Mouse (Mus musculus) gastrocnemius, adult 2 months (tissue): ENCODE results near the gene Armcx3. TPM values are rescaled to one million over a fixed set of nuclear protein-coding genes. Genes with fewer than 3 reads are reported as not detected.
"Not testable (repeated sequence)": the region's sequence is repeated elsewhere in the genome, so short reads cannot be mapped to it uniquely, and the experiment has no call there.

Source experiments
- DNase-seq: peaks from one replicate; pipeline ENCODE4 v3.0.0; 2022
- H3K27ac ChIP-seq: fragments of 200-600 bp; 2 replicates; pipeline ENCODE4 v1.8.1; 2022; ENCODE audit warnings: mild to moderate bottlenecking
- H3K4me3 ChIP-seq: fragments of 200-600 bp; 2 replicates; pipeline ENCODE4 v1.8.1; 2022; ENCODE audit warnings: mild to moderate bottlenecking, moderate library complexity
- CTCF ChIP-seq: fragments of 200-600 bp; IDR thresholded peaks from 2 replicates; pipeline ENCODE4 v1.8.1; 2022; ENCODE audit warnings: antibody characterized with exemption, mild to moderate bottlenecking, moderate library complexity
- intact Hi-C: fragments of 180-260 bp; cut with DNase I; formaldehyde crosslinking; loops from one replicate; pipeline ENCODE4 v1.15.1; 2025
- microRNA-seq: library from miRNA; unstranded; fragments of <30 nt; microRNA quantifications from one replicate; pipeline ENCODE4 v1.2.0, GENCODE M21; 2021
- total RNA-seq, 2 experiments: library from RNA; stranded (reverse); gene quantifications; 2 replicates each; pipeline ENCODE4 v1.2.3; 2021

Armcx3 gene
- total RNA-seq, 2 experiments from 2014 or later = 18.2 to 27.6 TPM

DNA sequence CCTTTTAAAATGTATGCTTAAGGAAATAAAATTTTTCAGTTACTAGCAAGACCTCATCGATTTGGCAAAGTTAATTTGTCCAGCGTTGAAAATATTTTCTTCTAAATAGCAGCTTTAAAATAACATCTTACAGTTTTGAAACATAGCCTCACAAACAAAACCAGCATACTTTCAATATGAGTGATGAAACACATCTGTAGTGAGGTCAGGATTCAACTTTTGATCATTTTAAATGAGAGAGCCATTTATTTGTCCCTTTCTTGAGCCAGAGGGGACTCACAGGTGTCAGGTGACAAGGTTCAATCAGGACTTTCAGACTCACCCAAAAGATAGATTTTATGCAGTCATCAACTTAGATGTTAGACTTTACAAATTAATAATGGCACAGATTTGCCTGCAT is 4.5 kb upstream of the Armcx3 start:
- DNase-seq = no peak
- intact Hi-C loops = no loop called here
- Histone ChIP-seq H3K4me3 (no peak overlapping the region), H3K27ac (peak overlapping the region; percentile 75)
- TF ChIP-seq CTCF = no peak

DNA sequence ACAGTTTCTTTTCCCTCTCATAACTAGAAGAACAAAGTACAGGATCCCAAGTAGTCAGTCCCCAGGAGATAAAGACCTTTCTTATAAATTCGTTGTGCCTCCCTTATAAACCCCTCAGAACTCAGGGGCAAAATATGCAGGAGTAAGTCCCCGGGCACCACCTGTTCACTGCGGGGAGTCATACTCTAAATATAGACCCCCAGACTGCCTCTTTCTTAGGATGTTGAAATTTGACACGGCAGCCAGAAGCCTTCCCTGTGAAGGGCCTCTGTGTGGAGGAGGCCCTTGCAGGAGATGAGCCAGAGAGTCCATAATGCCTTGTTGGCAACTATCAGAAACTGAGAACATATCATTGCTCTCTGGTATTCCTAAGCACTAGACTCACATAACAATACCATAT is 3.8 kb upstream of the Armcx3 start:
- Histone ChIP-seq H3K4me3 (no peak overlapping the region), H3K27ac (peak overlapping the region; percentile 75)
- DNase-seq = peak; percentile 54
- intact Hi-C loops = no loop called here
- no peak for TF ChIP-seq CTCF

DNA sequence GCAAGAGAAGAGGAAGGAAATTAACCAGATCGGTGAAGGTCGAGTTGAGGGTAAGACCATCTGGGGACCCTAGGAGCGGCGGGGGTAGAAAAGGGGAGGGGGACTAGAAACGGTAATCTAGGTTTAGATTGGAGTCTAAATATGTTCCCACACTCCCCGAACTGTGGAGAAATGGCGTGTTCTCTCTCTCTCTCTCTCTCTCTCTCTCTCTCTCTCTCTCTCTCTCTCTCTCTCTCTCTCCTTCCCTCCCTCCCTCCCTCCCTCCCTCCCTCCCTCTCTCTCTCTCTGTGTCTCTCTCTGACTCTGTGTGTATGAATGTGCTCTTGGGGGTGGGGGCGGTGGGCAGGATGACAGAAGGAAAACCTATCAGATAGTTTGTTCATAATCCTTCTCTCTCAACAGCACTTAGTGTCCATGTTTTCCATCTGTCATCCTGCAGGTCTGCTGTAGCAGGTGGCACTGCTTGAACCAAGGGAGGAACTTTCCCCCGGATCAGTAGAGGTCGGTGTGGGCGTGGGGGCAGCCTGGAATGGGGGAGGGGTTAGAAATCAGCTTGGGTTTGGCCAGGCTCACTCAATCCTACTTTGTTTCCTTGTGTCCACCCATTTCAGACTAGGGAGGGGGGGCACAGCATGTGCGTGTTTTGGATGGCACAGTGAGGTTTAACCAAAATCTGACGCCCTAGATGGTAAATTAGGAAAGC is 1.0 kb downstream of the Armcx3 start:
- intact Hi-C loops = no loop called here
- TF ChIP-seq CTCF = no peak
- DNase-seq = peak; percentile 16
- Histone ChIP-seq H3K4me3 (peak overlapping the region; percentile 88), H3K27ac (peak overlapping the region; percentile 82)

DNA sequence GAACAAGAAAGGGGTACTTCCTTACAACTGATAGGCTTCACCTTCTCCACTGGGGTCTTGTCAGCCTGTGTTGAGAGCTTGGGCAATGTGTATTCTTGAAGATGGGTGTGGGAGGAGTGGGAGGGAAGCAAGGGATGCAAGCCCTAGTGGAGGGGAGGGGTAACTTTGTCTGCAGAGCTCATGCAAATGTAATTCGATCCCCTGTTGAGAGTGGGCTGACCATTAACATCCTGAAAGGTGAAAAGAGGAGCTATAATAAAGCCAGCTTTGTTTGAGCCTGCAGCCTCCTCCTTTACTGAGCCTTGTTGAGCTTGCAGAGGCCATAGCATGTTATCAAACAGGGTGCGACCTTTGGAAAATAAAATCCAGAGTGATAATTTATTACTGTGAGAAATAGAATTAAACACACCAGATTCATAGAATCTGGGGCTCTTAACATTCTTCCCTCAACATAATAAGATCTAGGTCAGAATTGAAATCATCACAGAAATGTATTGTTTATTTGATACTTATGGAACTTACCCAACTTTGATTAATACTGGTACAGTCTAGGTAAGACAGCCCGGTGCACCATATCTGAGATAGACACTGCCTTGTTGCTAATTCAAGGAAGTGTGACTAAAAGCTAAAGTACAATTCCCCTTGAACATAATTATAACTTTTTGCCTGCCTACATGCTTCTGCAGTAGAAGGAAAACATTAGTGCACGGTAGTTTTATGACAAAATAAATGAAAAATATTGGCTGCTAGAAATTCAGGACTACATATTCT is 7.2 kb downstream of the Armcx3 start:
- H3K27ac ChIP-seq, H3K4me3 ChIP-seq, DNase-seq, intact Hi-C loops: not testable (repeated sequence)

DNA sequence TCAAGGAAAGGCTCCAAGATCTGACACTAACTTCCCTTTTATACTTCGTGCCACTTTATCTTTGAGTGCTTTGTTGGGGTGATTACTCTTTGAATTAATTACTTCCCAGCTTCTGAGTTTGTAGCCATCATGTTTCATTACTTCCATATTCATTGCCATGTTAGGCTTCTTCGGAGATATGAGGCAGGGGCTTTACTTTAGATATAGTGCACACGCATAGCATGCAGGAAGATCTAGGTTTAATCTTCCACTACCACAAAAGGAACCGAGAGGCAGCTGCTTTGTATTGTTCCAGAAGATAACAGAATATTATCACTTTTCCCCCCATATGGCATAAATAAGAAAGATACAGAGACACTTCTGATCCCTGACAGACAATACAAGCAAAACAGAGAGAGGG is 31.3 kb downstream of the Armcx3 start:
- intact Hi-C loops = no loop called here

DNA sequence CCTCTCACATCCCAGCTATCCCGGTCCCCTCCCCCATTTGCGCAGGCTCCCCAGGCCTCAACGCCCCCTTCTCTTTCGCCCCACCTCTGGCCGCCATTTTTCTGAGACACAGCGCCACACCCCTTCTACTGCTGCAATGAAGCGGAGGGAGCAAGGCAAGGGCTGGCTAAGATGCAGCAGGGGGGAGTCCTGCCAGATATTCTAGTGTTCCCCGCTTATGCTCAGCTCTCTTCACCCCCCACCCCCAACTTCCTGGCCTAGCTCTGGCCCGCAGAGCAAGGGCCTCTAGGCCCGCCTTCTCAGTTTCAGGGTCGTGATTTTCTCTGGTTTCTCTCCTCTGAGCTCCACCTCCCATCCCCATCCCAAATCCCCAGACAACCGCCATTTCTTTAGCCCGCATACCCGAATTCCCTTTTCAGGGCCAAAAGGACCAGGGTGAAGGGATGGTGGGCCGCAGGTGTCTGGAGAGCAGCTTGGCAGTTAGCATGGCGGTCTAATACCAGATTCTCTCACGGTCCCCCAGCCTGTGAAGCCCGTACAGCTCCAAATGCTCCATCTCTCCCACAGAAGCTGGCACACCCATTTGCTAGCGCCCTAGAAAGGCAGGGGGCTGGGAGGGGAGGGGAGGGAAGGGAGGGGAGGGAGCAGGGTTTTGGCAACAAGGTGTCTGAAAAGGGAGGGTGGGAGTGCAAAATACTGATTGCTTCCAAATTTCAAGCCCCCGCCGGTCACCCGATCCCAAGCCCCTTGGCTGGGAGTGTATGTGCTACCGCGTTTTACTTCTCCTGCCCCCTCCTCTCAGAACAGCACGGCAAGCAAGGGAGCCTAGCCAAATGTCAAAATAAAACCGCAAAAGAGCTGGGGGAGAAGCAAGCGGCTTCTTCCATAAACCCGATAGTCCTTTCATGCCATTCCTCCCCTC is 51.7 kb downstream of the Armcx3 start:
- DNase-seq = peak; percentile 28
- Histone ChIP-seq H3K27ac (peak overlapping the region; percentile 71), H3K4me3 (peak overlapping the region; percentile 76)
- intact Hi-C loops = loop anchor here (10.0 kb wide), 1 partner anchor 63 kb away; no protein-coding TSS in a partner anchor
- TF ChIP-seq CTCF = no peak

More for the DNA sequence above, 31.3 kb downstream of the Armcx3 start:
- Histone ChIP-seq H3K4me3 (no peak overlapping the region), H3K27ac (no peak overlapping the region)
- no peak for DNase-seq
- TF ChIP-seq CTCF = no peak

DNA sequence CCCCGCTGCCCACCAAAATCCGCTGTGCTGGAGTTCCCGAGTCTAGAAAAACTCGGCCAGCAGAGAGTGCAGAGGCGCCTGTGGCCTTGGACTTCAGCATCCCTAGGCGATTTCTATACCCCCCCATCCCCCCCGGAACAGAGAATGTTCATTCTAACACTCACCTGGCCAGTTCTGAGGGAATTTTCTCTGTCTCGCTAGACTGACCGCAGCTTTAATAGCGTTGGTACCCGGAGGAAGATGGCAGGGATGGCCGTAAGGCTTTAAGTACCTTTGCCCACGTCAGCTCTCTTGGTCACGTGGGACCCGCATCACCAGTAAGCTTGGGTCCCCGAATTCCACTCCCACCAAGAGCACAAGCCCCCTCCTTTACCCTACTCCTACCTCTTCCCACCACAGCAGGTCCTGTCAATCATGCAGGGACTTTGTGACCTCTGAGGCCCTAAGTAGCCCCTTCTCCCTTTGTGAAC is 52.4 kb downstream of the Armcx3 start, which contains the start of gene Armcx2:
Gene Armcx2, minus strand, starts transcription at position 467 of the 470 bp plus-strand sequence.
- DNase-seq = peak; percentile 41
- peak within 1 kb of the TSS; percentile 76 for H3K4me3 ChIP-seq
- no peak for TF ChIP-seq CTCF
- intact Hi-C loops = loop anchor here (10.0 kb wide), 1 partner anchor 64 kb away; no protein-coding TSS in a partner anchor
- peak within 1 kb of the TSS; percentile 71 for H3K27ac ChIP-seq

Small RNA genes lying within 50 kb of the gene (microRNA-seq; reads per million reads assigned to microRNA genes)
- gene Mir7093 = not detected

Other genes starting within 250 kb of the Armcx3 start
- 10 to 100 TPM in 1 of 2 experiments, 1 to 10 TPM in 1; 8.8 to 17.0 TPM for gene Timm8a1, start 214.7 kb upstream of the Armcx3 start, total RNA-seq
- under 1 TPM; 0.22 to 0.23 TPM for gene Btk, start 173.0 kb upstream of the Armcx3 start, total RNA-seq
- gene Rpl36a, start 170.9 kb upstream of the Armcx3 start, total RNA-seq = 100 to 1,000 TPM in 1 of 2 experiments, 10 to 100 TPM in 1; 93.2 to 124 TPM
- 1 to 10 TPM; 1.6 to 1.8 TPM for gene Gla, start 155.5 kb upstream of the Armcx3 start, total RNA-seq
- gene Hnrnph2, start 155.4 kb upstream of the Armcx3 start, total RNA-seq = 10 to 100 TPM; 51.6 to 52.9 TPM
- gene Armcx4, start 70.1 kb upstream of the Armcx3 start, total RNA-seq = 10 to 100 TPM in 1 of 2 experiments, 1 to 10 TPM in 1; 5.9 to 23.9 TPM
- 1 to 10 TPM; 1.4 to 2.4 TPM for gene Armcx1, start 38.6 kb upstream of the Armcx3 start, total RNA-seq
- gene Armcx6, start 5.2 kb upstream of the Armcx3 start, total RNA-seq = 1 to 10 TPM; 1.4 to 1.5 TPM
- gene Armcx2, start 52.6 kb downstream of the Armcx3 start, total RNA-seq = 1 to 10 TPM; 1.5 to 3.4 TPM
- not detected for gene Nxf2, start 208.2 kb downstream of the Armcx3 start, total RNA-seq